Mouse (Mus musculus) embryonic facial prominence, embryonic 15.5 days (tissue): ENCODE measurements around the gene Rnf182. TPM values are rescaled to one million over a fixed set of nuclear protein-coding genes. Genes with fewer than 3 reads are reported as not detected.

Source experiments
- ATAC-seq: fragments of 200-750 bp; cut with Nextera tagmentation; 2 replicates; pipeline ENCODE4 v1.8.0; 2017; ENCODE audit warnings: low read depth, moderate TSS enrichment; ENCODE audit not compliant: insufficient number of reproducible peaks, low FRiP score, low TSS enrichment
- H3K27ac ChIP-seq: fragments of 300-500 bp; sonication (generic); replicated peaks from 2 replicates; pipeline ENCODE4 v1.5.1; 2015; ENCODE audit warnings: mild to moderate bottlenecking, inconsistent platforms
- H3K27me3 ChIP-seq: fragments of 300-500 bp; sonication (generic); 2 replicates; pipeline ENCODE4 v1.6.1; 2015; ENCODE audit warnings: inconsistent platforms
- H3K36me3 ChIP-seq: fragments of 300-500 bp; sonication (generic); 2 replicates; pipeline ENCODE4 v1.6.1; 2015; ENCODE audit warnings: mild to moderate bottlenecking, inconsistent platforms
- H3K4me1 ChIP-seq: fragments of 300-500 bp; sonication (generic); 2 replicates; pipeline ENCODE4 v1.6.1; 2015; ENCODE audit warnings: inconsistent platforms
- H3K4me2 ChIP-seq: fragments of 300-500 bp; sonication (generic); replicated peaks from 2 replicates; pipeline ENCODE4 v1.6.1; 2015; ENCODE audit warnings: mild to moderate bottlenecking, inconsistent platforms
- H3K4me3 ChIP-seq: fragments of 300-500 bp; sonication (generic); replicated peaks from 2 replicates; pipeline ENCODE4 v1.5.1; 2015; ENCODE audit warnings: mild to moderate bottlenecking, inconsistent platforms
- H3K9ac ChIP-seq: fragments of 300-500 bp; sonication (generic); 2 replicates; pipeline ENCODE4 v1.6.1; 2015; ENCODE audit warnings: inconsistent platforms
- H3K9me3 ChIP-seq: fragments of 300-500 bp; sonication (generic); replicated peaks from 2 replicates; pipeline ENCODE4 v1.6.1; 2016; ENCODE audit warnings: inconsistent platforms
- WGBS: fragments of 180-500 bp; shearing (Covaris S2); methylation state at CpG from one replicate; pipeline ENCODE4 v1.1.7; 2015; 5-methylcytosine and 5-hydroxymethylcytosine counted together
- polyA plus RNA-seq: library from polyadenylated mRNA; unstranded; fragments of >200 nt; fragmentation: Nextera tagmentation; extraction: Ambion mirVana; gene quantifications from 2 replicates; pipeline ENCODE4 v1.2.1, GENCODE M21; 2015

Rnf182 gene
- polyA plus RNA-seq, result 7.7 and 11.1 TPM in 2 replicates

- Histone ChIP-seq H3K27me3 (no peaks in the 10 kb centered on the region), H3K4me2 (peak within 1 kb of the TSS; percentile 84), H3K27ac (peak within 1 kb of the TSS; percentile 68), H3K4me1 (peaks cover 14% of the 10 kb centered on the region; the same call in 1 of the 2 replicates), H3K9ac (peak within 1 kb of the TSS; percentile 70), H3K36me3 (no peaks in the 10 kb centered on the region), H3K9me3 (no peaks in the 10 kb centered on the region), H3K4me3 (peak within 1 kb of the TSS; percentile 70)
- under 1% methylated on average over 57 of the region's 58 CpGs for WGBS
- ATAC-seq, result peak; percentile 86
Observed at GRCm38 (mm10) chr13:43615577-43616254, at the start of gene Rnf182. Gene Rnf182 (plus strand): TSS chr13:43615710.

GRCm38 (mm10) chr13:43566184-43566583 is 49.3 kb upstream of the Rnf182 start:
- H3K9ac ChIP-seq, result no peak overlapping the region
- H3K4me2 ChIP-seq, result no peak overlapping the region
- no peaks in the 10 kb centered on the region for H3K36me3 ChIP-seq
- 96% methylated on average over 8 of the region's 8 CpGs for WGBS
- H3K27ac ChIP-seq, result no peak overlapping the region
- no peak for ATAC-seq
- no peaks in the 10 kb centered on the region for H3K9me3 ChIP-seq
- H3K4me1 ChIP-seq, result peaks cover 4% of the 10 kb centered on the region; the same call in 1 of the 2 replicates
- no peaks in the 10 kb centered on the region for H3K27me3 ChIP-seq
- H3K4me3 ChIP-seq, result no peak overlapping the region

GRCm38 (mm10) chr13:43567141-43567891 is 48.2 kb upstream of the Rnf182 start:
- H3K9me3 ChIP-seq, result no peaks in the 10 kb centered on the region
- H3K36me3 ChIP-seq, result no peaks in the 10 kb centered on the region
- H3K4me3 ChIP-seq, result no peak overlapping the region
- no peak overlapping the region for H3K9ac ChIP-seq
- H3K27ac ChIP-seq, result no peak overlapping the region
- H3K4me1 ChIP-seq, result 0 out of 2 replicates have a peak, but pooled peaks cover 3% of the 10 kb centered on the region
- ATAC-seq, result no peak
- H3K27me3 ChIP-seq, result no peaks in the 10 kb centered on the region
- WGBS, result 58% methylated on average over 25 of the region's 25 CpGs
- no peak overlapping the region for H3K4me2 ChIP-seq

DNA sequence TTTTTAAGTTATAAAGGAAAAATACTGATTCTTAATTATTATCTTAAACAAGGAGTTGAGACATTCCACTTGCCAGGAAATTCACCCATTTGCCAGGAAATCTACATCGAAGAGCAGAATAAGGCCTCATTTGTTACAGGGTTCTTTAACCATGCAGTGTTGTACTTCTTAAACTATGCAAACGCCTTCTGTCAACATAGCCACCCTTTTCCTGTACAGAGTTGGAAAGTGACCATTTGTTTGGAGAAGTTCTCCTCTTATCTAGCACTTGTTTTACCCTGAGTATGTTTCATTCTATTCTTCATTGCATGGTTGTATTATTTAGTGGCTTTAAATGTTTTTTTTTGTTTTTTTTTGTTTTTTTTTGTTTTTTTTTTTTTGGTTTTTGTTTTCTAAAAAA is 41.5 kb upstream of the Rnf182 start:
- Histone ChIP-seq H3K4me2 (no peak overlapping the region), H3K9ac (no peak overlapping the region), H3K9me3 (no peaks in the 10 kb centered on the region), H3K27ac (no peak overlapping the region), H3K36me3 (no peaks in the 10 kb centered on the region), H3K4me3 (no peak overlapping the region), H3K27me3 (no peaks in the 10 kb centered on the region), H3K4me1 (no peaks in the 10 kb centered on the region)
- no peak for ATAC-seq
- WGBS, result 70% methylated on average over 2 of the region's 2 CpGs

- 91% methylated on average over 5 of the region's 5 CpGs for WGBS
- Histone ChIP-seq H3K4me1 (peaks cover 6% of the 10 kb centered on the region; the same call in 1 of the 2 replicates), H3K27me3 (no peaks in the 10 kb centered on the region), H3K27ac (no peak overlapping the region), H3K9me3 (no peaks in the 10 kb centered on the region), H3K4me2 (no peak overlapping the region), H3K9ac (no peak overlapping the region), H3K36me3 (no peaks in the 10 kb centered on the region), H3K4me3 (no peak overlapping the region)
- ATAC-seq, result no peak
Observed at GRCm38 (mm10) chr13:43575431-43575830, 40.1 kb upstream of the Rnf182 start.

GRCm38 (mm10) chr13:43577254-43577653 is 38.3 kb upstream of the Rnf182 start:
- Histone ChIP-seq H3K27ac (no peak overlapping the region), H3K9me3 (no peaks in the 10 kb centered on the region), H3K27me3 (no peaks in the 10 kb centered on the region), H3K4me1 (peaks cover 6% of the 10 kb centered on the region; the same call in 1 of the 2 replicates), H3K36me3 (no peaks in the 10 kb centered on the region), H3K4me2 (no peak overlapping the region), H3K4me3 (no peak overlapping the region), H3K9ac (no peak overlapping the region)
- WGBS, result 65% methylated on average over 5 of the region's 5 CpGs
- no peak for ATAC-seq

DNA sequence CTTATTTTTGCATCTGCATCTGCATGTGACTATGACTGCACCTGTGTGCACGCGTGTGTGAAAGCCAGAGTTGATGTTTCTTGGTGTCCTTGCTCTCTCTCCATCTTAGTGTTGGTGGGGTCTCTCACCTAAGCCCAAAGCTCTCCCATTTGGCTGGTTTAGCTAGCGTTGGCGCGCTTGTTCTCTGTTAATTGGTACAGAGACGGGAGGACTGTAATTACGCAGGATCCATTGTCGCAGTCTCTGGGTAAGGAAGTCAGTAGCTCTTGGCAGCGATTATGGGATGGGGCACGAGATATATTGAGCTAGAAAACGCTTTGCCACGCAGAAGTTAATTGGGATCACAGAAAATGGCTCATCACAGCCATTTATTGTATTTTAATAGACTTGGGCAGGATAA is 37.7 kb upstream of the Rnf182 start:
- H3K4me3 ChIP-seq, result no peak overlapping the region
- WGBS, result 85% methylated on average over 12 of the region's 12 CpGs
- H3K27me3 ChIP-seq, result no peaks in the 10 kb centered on the region
- no peaks in the 10 kb centered on the region for H3K9me3 ChIP-seq
- no peak overlapping the region for H3K9ac ChIP-seq
- H3K4me1 ChIP-seq, result peaks cover 6% of the 10 kb centered on the region; the same call in 1 of the 2 replicates
- no peak overlapping the region for H3K4me2 ChIP-seq
- no peak overlapping the region for H3K27ac ChIP-seq
- no peak for ATAC-seq
- no peaks in the 10 kb centered on the region for H3K36me3 ChIP-seq

GRCm38 (mm10) chr13:43579740-43580139 is 35.8 kb upstream of the Rnf182 start:
- Histone ChIP-seq H3K4me2 (peak overlapping the region; percentile 22; the same call in 1 of the 2 replicates), H3K27me3 (no peaks in the 10 kb centered on the region), H3K9me3 (no peaks in the 10 kb centered on the region), H3K27ac (no peak overlapping the region), H3K4me3 (no peak overlapping the region), H3K36me3 (no peaks in the 10 kb centered on the region), H3K4me1 (peaks cover 14% of the 10 kb centered on the region; the same call in 1 of the 2 replicates), H3K9ac (no peak overlapping the region)
- WGBS, result 18% methylated on average over 18 of the region's 18 CpGs
- ATAC-seq, result no peak

- no peaks in the 10 kb centered on the region for H3K9me3 ChIP-seq
Observed at GRCm38 (mm10) chr13:43580661-43581060, 34.8 kb upstream of the Rnf182 start.

GRCm38 (mm10) chr13:43582961-43583360 is 32.5 kb upstream of the Rnf182 start:
- Histone ChIP-seq H3K9me3 (no peaks in the 10 kb centered on the region), H3K4me2 (0 out of 2 replicates have a peak overlapping the region, but pooled peaks have one; percentile 8), H3K9ac (no peak overlapping the region), H3K27ac (no peak overlapping the region), H3K4me1 (peaks cover 16% of the 10 kb centered on the region; the same call in 1 of the 2 replicates), H3K36me3 (no peaks in the 10 kb centered on the region), H3K27me3 (no peaks in the 10 kb centered on the region), H3K4me3 (no peak overlapping the region)
- 44% methylated on average over 16 of the region's 16 CpGs for WGBS
- ATAC-seq, result no peak

More at GRCm38 (mm10) chr13:43580661-43581060, 34.8 kb upstream of the Rnf182 start:
- ATAC-seq, result no peak
- Histone ChIP-seq H3K36me3 (no peaks in the 10 kb centered on the region), H3K27ac (no peak overlapping the region), H3K4me1 (peaks cover 14% of the 10 kb centered on the region; the same call in 1 of the 2 replicates), H3K4me2 (no peak overlapping the region), H3K9ac (no peak overlapping the region), H3K27me3 (no peaks in the 10 kb centered on the region), H3K4me3 (no peak overlapping the region)
- WGBS, result 84% methylated on average over 5 of the region's 5 CpGs

DNA sequence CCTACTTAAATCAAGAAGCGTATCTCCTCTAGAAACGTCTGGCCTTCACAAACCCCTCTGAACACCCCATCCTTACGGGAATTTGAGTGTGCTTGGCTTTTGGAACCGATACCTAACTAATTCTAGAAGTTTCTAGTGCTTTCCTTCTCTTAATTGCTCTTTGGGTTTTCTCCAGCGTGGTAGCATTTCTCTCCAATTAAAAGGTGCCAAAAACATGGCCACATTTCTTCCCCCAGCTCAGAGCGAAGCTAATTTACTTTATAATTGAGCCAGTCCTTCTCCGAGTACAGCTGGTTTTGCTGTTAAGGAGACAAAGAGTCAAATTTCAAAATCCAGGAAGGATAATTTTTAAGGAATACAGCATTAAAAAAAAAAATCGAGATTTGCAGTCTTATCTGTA is 32.0 kb upstream of the Rnf182 start:
- Histone ChIP-seq H3K4me3 (no peak overlapping the region), H3K9me3 (no peaks in the 10 kb centered on the region), H3K4me2 (no peak overlapping the region), H3K27me3 (no peaks in the 10 kb centered on the region), H3K4me1 (peaks cover 22% of the 10 kb centered on the region; the same call in 1 of the 2 replicates), H3K27ac (no peak overlapping the region), H3K9ac (no peak overlapping the region), H3K36me3 (no peaks in the 10 kb centered on the region)
- 40% methylated on average over 8 of the region's 8 CpGs for WGBS
- no peak for ATAC-seq
